Mouse (Mus musculus): ENCODE data around the gene Guca2a.

GRCm38 (mm10) chr4:119626081-119626645 is 11.3 kb upstream of the Guca2a start:
- TF ChIP-seq GATA1 (IDR thresholded peaks at IDR 0.05; ENCODE audit: borderline replicate concordance, low read length) (no peak), FLI1 (IDR thresholded peaks at IDR 0.05; ENCODE audit: low read length) (no peak)

Data from megakaryocyte, embryonic 14.5 days (primary cell).